Mouse (Mus musculus) neural tube, embryonic 14.5 days (tissue): ENCODE measurements at regions not wholly inside any gene's neighbourhood (a gene's known extent, or its start where the extent isn't known, plus 50 kb on each side); places are given as distances from the start of the nearest gene placed in this dataset.

Experiments used
- ATAC-seq: fragments of 200-750 bp; cut with Nextera tagmentation; 2 replicates; pipeline ENCODE4 v1.8.0; 2017; ENCODE audit warnings: low read depth, mild to moderate bottlenecking, moderate TSS enrichment, moderate library complexity
- H3K27ac ChIP-seq: fragments of 300-500 bp; sonication (generic); 2 replicates; pipeline ENCODE4 v1.5.1; 2014; ENCODE audit warnings: low read depth, mild to moderate bottlenecking, control low read depth, low read length, moderate library complexity, mixed read lengths
- H3K27me3 ChIP-seq: fragments of 300-500 bp; sonication (generic); 2 replicates; pipeline ENCODE4 v1.6.1; 2014; ENCODE audit warnings: low read length; ENCODE audit not compliant: control insufficient read depth, insufficient read depth
- H3K36me3 ChIP-seq: fragments of 300-500 bp; sonication (generic); 2 replicates; pipeline ENCODE4 v1.6.1; 2014; ENCODE audit warnings: low read length, mixed read lengths; ENCODE audit not compliant: control insufficient read depth, insufficient read depth
- H3K4me1 ChIP-seq: fragments of 300-500 bp; sonication (generic); 2 replicates; pipeline ENCODE4 v1.6.1; 2014; ENCODE audit warnings: low read length; ENCODE audit not compliant: control insufficient read depth, insufficient read depth
- H3K4me2 ChIP-seq: fragments of 300-500 bp; sonication (generic); 2 replicates; pipeline ENCODE4 v1.6.1; 2014; ENCODE audit warnings: mild to moderate bottlenecking, low read depth, low read length, control low read depth
- H3K4me3 ChIP-seq: fragments of 300-500 bp; sonication (generic); 2 replicates; pipeline ENCODE4 v1.5.1; 2014; ENCODE audit warnings: low read depth, low read length, control low read depth, mixed read lengths
- H3K9ac ChIP-seq: fragments of 300-500 bp; sonication (generic); replicated peaks from 2 replicates; pipeline ENCODE4 v1.6.1; 2014; ENCODE audit warnings: low read depth, mild to moderate bottlenecking, control low read depth, low read length, mixed read lengths
- H3K9me3 ChIP-seq: fragments of 300-500 bp; sonication (generic); 2 replicates; pipeline ENCODE4 v1.6.1; 2016; ENCODE audit warnings: low read length; ENCODE audit not compliant: control insufficient read depth
- WGBS: fragments of 180-500 bp; shearing (Covaris S2); extraction: QIAGEN DNeasy Blood & Tissue Kit; methylation state at CpG from one replicate; pipeline ENCODE4 v1.1.7; 2014; 5-methylcytosine and 5-hydroxymethylcytosine counted together

DNA sequence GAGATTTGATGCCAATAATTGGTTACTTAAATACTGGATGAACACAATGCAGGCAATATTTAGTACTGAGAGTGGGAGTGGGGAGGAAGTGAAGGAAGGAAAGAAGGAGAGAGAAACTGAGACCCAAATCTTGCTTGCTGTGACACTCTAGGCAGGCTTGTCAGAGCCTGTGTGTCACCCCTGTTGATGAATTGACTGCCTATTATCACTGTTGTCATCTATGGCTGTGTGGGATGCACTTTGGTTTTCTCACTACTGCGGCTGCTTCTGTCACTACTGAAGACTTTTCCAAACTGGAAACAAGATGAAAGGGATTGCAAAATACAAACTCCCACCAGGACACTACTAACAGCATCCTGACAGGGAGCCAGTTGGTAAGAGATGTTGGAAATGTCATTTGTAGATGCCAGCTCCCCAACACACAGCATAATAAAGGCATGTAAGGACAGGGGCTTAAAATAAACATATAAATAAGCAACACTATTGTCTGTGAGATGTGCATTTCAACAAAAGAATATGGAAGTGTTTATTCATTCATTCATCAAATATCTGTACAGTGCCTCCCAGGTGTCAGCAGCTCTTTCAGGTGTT lies 207.0 kb upstream of the Ufl1 start:
- Histone ChIP-seq H3K36me3 (no peaks in the 10 kb centered on the region), H3K4me3 (no peak overlapping the region), H3K4me1 (no peaks in the 10 kb centered on the region), H3K27me3 (no peaks in the 10 kb centered on the region), H3K27ac (no peak overlapping the region), H3K9ac (no peak overlapping the region), H3K4me2 (no peak overlapping the region), H3K9me3 (no peaks in the 10 kb centered on the region)
- WGBS = 83% methylated on average over 1 of the region's 1 CpGs
- no peak for ATAC-seq

DNA sequence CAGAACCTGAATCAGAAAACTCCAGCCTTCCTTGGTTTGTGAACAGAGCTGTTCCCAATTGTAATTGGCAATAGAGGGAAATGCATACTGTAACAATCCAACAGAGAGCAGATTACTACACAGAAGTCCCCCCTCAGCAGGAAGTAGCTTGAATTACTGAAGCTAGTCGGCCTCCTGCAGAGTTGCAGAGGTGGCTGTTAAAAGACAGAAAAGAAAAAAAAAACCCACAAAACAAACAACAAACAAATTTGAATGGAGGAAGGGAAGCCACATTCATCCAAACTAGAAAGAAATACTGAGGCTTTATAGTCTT lies 202.0 kb upstream of the Ufl1 start:
- Histone ChIP-seq H3K4me1 (no peaks in the 10 kb centered on the region), H3K27me3 (no peaks in the 10 kb centered on the region), H3K36me3 (no peaks in the 10 kb centered on the region), H3K4me3 (no peak overlapping the region), H3K27ac (no peak overlapping the region), H3K9me3 (no peaks in the 10 kb centered on the region), H3K9ac (no peak overlapping the region), H3K4me2 (no peak overlapping the region)
- ATAC-seq = peak; percentile 75
- WGBS = 7% methylated on average over 1 of the region's 1 CpGs

DNA sequence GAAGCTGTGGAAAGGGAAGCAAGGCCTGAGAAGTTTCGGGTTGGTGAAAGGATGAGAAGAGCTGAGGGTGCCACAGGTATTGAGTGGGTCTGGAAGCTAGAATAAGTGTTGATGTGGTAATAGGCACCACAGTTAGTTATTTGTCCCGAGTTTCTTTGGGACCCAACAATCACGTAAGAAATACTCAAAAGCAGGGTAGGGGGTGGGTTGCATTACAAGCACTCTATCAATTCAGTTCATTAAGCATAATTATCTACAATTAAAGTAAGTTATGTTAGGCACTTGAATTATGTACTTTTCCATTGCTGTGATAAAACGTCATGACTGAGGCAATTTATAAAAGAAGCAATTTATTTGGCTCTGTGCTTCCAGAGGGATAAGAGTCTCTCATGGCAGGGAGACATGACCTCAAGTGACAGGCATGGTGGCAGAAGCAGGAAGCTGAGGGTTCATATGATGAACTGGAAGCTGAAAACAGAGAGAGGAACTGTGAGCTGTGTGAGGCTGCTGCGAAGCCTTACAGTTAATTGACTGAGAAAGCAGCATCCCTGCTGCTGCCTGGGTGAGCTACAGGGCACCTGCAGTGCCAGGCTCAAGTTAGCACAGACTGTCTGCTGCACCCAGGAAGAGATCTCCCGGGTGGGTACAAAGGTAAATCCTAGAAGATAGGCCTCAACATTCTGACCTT lies 201.5 kb upstream of the Ufl1 start:
- no peaks in the 10 kb centered on the region for H3K4me1 ChIP-seq
- WGBS = 34% methylated on average over 6 of the region's 6 CpGs
- no peak overlapping the region for H3K4me2 ChIP-seq
- H3K27ac ChIP-seq = no peak overlapping the region
- no peak overlapping the region for H3K4me3 ChIP-seq
- H3K27me3 ChIP-seq = no peaks in the 10 kb centered on the region
- H3K9ac ChIP-seq = no peak overlapping the region
- no peaks in the 10 kb centered on the region for H3K36me3 ChIP-seq
- peak; percentile 87 for ATAC-seq
- no peaks in the 10 kb centered on the region for H3K9me3 ChIP-seq

DNA sequence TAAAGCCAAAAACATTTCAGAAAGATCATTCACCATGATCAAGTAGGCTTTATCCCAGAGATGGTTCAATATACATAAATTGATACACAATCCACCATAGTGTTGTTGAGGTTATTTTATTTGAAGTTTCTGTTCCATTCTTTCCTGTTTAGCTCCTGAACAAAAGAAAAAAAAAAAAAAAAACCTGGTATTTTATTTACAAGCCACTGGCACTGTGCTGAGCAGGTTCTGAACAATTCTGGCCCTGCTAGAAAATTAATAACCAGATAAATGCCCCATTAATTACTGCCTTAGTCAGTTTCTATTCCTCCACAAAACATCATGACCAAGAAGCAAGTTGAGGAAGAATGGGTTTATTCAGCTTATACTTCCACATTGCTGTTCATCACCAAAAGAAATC lies 191.4 kb upstream of the Ufl1 start:
- Histone ChIP-seq H3K9ac (no peak overlapping the region), H3K27me3 (no peaks in the 10 kb centered on the region), H3K27ac (no peak overlapping the region), H3K4me1 (no peaks in the 10 kb centered on the region), H3K36me3 (no peaks in the 10 kb centered on the region), H3K4me2 (no peak overlapping the region), H3K4me3 (no peak overlapping the region), H3K9me3 (no peaks in the 10 kb centered on the region)
- no peak for ATAC-seq

DNA sequence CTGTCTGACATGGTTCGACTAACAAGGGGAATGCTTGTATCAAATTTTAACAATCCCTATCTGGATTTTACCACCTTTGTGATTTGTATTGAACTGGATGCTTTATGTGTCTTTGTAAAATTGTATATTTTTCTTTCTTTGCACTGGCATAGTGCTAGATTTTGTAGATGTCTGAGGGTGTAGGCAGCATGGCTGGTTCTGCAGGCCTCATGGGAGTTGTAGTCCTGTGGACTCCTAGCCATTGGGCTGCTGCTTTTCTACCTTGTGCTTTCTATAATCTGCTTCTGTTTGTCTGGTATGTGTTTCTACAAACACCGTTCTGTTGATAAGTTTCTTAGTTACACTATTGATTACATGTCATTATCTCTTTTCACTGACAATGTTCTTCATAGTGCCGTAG lies 184.9 kb upstream of the Ufl1 start:
- H3K27ac ChIP-seq = no peak overlapping the region
- WGBS = 92% methylated on average over 3 of the region's 3 CpGs
- H3K27me3 ChIP-seq = no peaks in the 10 kb centered on the region
- H3K4me2 ChIP-seq = no peak overlapping the region
- no peaks in the 10 kb centered on the region for H3K36me3 ChIP-seq
- H3K4me3 ChIP-seq = no peak overlapping the region
- H3K9me3 ChIP-seq = no peaks in the 10 kb centered on the region
- no peak for ATAC-seq
- no peaks in the 10 kb centered on the region for H3K4me1 ChIP-seq
- no peak overlapping the region for H3K9ac ChIP-seq

DNA sequence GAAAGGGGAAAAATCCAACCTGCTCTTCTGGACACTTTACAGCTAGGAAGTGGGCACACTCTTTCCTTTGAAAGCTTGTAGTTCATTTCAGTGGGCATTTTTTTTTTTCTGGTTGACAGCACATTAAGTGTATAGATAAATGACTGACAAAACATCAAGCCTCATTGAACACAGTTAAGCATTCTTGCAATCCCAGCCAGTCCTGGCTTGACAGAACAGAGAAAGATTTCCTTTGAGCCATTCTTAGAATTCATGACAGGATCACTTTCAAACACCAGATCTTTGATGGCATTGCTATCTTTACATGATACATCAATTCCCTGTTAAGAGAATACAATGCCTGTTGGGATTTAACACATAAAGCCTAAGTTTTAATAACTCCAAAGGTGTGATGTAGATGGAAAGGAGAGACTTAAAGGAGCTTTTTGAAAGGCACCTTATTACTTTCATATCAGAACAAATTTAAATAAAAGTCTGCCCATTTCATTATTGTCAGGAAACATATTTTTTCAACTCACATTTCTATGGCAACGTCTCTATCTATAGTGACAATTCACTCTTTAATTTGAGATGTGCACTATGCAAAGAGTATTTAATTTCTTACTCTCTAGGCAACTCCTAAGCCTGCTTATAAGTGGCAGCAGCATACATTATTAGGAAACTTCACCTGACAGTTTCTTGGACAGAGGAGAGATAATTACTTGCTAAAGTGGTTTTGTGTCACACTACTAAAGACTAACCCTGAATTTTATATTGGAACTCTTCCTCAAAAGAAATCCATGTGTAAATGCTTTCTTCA lies 183.4 kb upstream of the Ufl1 start:
- Histone ChIP-seq H3K9ac (no peak overlapping the region), H3K4me1 (no peaks in the 10 kb centered on the region), H3K27ac (no peak overlapping the region), H3K9me3 (no peaks in the 10 kb centered on the region), H3K4me3 (no peak overlapping the region), H3K4me2 (no peak overlapping the region), H3K36me3 (no peaks in the 10 kb centered on the region), H3K27me3 (no peaks in the 10 kb centered on the region)
- WGBS = 62% methylated on average over 1 of the region's 1 CpGs
- no peak for ATAC-seq

DNA sequence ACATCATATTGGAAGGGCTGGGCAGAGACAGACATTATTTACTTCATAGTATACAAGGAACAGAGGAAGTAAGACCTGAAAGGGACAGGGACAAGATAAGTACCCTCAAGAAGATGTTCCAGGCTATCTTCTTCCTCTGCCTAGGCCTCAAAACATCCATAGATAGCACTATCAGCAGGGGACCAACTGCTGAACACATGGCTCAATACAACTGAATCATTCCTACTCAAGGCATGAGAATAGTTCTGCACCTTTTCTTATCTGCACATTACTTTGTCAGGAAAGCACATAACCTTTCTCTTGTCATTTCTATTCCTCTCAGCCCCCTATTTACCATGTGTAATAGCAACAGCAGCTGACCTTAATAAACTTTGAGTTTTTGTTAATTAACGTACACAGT lies 182.4 kb upstream of the Ufl1 start:
- Histone ChIP-seq H3K4me3 (no peak overlapping the region), H3K36me3 (no peaks in the 10 kb centered on the region), H3K27ac (no peak overlapping the region), H3K4me2 (no peak overlapping the region), H3K4me1 (no peaks in the 10 kb centered on the region), H3K27me3 (no peaks in the 10 kb centered on the region), H3K9me3 (no peaks in the 10 kb centered on the region), H3K9ac (no peak overlapping the region)
- 82% methylated on average over 1 of the region's 1 CpGs for WGBS
- no peak for ATAC-seq

DNA sequence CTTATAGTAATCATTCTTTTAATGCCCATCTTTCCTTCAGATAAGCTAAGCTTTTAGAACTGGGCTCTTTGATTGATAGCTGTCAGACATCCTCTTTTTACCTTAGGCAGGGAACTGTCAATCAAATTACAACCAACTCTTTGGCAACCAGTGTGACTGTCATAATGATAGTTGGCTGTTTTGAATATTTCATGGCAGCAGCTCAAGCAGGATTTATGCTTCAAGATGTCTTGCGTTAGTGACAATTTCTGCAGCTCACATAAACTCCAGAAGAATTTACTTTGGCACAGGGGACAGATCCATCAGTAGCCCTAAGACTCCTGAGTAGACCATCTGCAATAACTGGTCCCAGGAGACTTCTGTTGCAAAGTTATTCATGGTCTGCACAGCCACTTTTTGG lies 178.5 kb upstream of the Ufl1 start:
- Histone ChIP-seq H3K4me1 (no peaks in the 10 kb centered on the region), H3K4me2 (no peak overlapping the region), H3K4me3 (no peak overlapping the region), H3K9ac (no peak overlapping the region), H3K36me3 (no peaks in the 10 kb centered on the region), H3K27ac (no peak overlapping the region), H3K9me3 (no peaks in the 10 kb centered on the region), H3K27me3 (no peaks in the 10 kb centered on the region)
- 100% methylated on average over 1 of the region's 1 CpGs for WGBS
- no peak for ATAC-seq

DNA sequence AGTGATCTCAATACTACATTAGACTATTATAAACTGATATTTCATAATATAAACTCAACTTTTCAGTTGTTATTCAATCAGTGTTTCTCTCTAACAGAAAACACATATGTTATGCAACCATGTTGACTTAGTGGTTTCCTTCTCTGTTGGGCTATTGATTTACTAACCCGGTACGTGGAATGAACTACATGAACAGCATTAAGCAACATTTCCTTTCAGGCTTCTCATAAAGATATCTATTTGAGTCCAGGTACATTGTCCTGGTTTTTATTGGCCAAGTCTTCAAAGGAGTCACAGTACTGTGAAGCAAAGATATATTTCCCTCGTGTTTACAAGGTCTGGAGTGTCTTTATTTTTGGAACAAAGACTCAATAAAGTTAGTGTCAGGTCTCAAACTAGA lies 173.1 kb upstream of the Ufl1 start:
- H3K4me2 ChIP-seq = no peak overlapping the region
- H3K36me3 ChIP-seq = no peaks in the 10 kb centered on the region
- H3K27ac ChIP-seq = no peak overlapping the region
- WGBS = 79% methylated on average over 3 of the region's 3 CpGs
- ATAC-seq = no peak
- no peak overlapping the region for H3K9ac ChIP-seq
- H3K4me3 ChIP-seq = no peak overlapping the region
- H3K27me3 ChIP-seq = no peaks in the 10 kb centered on the region
- H3K9me3 ChIP-seq = no peaks in the 10 kb centered on the region
- H3K4me1 ChIP-seq = no peaks in the 10 kb centered on the region
